Mouse (Mus musculus) lung, embryonic 14.5 days (tissue): Measurements from ENCODE around the gene Tmem184b. TPM values are rescaled to one million over a fixed set of nuclear protein-coding genes. Genes with fewer than 3 reads are reported as not detected.
A peak's percentile ranks its signal among the peaks of the same experiment; 100 is the strongest.

Experiments
- ATAC-seq: fragments of 200-750 bp; cut with Nextera tagmentation; 2 replicates; pipeline ENCODE4 v1.8.0; 2017; ENCODE audit warnings: mild to moderate bottlenecking, moderate TSS enrichment, moderate library complexity; ENCODE audit not compliant: insufficient read depth
- DNase-seq: peaks from one replicate; pipeline ENCODE4 v3.0.0-alpha.2; 2015
- H3K27ac ChIP-seq: fragments of 300-500 bp; sonication (generic); 2 replicates; pipeline ENCODE4 v1.5.1; 2014; ENCODE audit warnings: low read depth, mild to moderate bottlenecking, moderate library complexity
- H3K27me3 ChIP-seq: fragments of 300-500 bp; sonication (generic); 2 replicates; pipeline ENCODE4 v1.6.1; 2014; ENCODE audit warnings: low read length, control low read depth; ENCODE audit not compliant: insufficient read depth
- H3K36me3 ChIP-seq: fragments of 300-500 bp; sonication (generic); 2 replicates; pipeline ENCODE4 v1.6.1; 2014; ENCODE audit warnings: control low read depth; ENCODE audit not compliant: insufficient read depth
- H3K4me1 ChIP-seq: fragments of 300-500 bp; sonication (generic); 2 replicates; pipeline ENCODE4 v1.6.1; 2014; ENCODE audit warnings: antibody characterized with exemption, control low read depth; ENCODE audit not compliant: insufficient read depth
- H3K4me2 ChIP-seq: fragments of 300-500 bp; sonication (generic); 2 replicates; pipeline ENCODE4 v1.6.1; 2014; ENCODE audit warnings: mild to moderate bottlenecking
- H3K4me3 ChIP-seq: fragments of 300-500 bp; sonication (generic); 2 replicates; pipeline ENCODE4 v1.5.1; 2014; ENCODE audit warnings: low read depth, low read length
- H3K9ac ChIP-seq: fragments of 300-500 bp; sonication (generic); 2 replicates; pipeline ENCODE4 v1.6.1; 2014
- H3K9me3 ChIP-seq: fragments of 300-500 bp; sonication (generic); 2 replicates; pipeline ENCODE4 v1.6.1; 2016; ENCODE audit warnings: low read depth, low read length, control low read depth
- CTCF ChIP-seq: IDR thresholded peaks from 2 replicates; pipeline ENCODE4 v1.5.1; 2016; ENCODE audit warnings: antibody characterized with exemption, low read depth
- WGBS: fragments of 180-500 bp; shearing (Covaris S2); extraction: QIAGEN DNeasy Blood & Tissue Kit; methylation state at CpG from one replicate; pipeline ENCODE4 v1.1.7; 2014; 5-methylcytosine and 5-hydroxymethylcytosine counted together
- polyA plus RNA-seq: library from polyadenylated mRNA; unstranded; fragments of >200 nt; fragmentation: Nextera tagmentation; extraction: Ambion mirVana; gene quantifications from 2 replicates; pipeline ENCODE4 v1.2.1, GENCODE M21; 2014

Gene Tmem184b
- polyA plus RNA-seq, 1 experiment from 2014 or later, result 77.3 TPM

DNA sequence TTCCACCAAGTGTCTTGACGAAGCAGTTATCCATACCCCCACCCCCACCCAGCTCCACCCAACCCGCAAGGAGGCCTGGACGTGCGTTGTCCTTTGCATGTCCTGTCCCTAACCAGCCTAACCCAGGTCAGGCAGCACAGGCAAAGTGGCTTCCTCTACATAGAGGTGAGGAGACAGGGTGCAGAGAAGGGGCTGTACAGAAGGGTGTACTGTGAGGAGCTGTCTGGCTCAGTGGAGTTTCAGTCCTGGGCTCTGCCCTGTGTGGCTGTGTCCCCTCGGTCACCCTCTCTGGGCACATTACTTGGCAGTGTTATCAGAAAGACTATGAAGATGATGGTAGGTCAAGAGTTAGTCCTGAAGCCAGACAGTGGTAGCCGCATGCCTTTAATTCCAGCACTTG is 50.9 kb downstream of the Tmem184b start:
- no peak for DNase-seq
- TF ChIP-seq CTCF, result no peak
- no peaks in the 10 kb centered on the region for H3K9me3 ChIP-seq
- no peak for ATAC-seq
- no peak overlapping the region for H3K9ac ChIP-seq
- H3K27me3 ChIP-seq, result no peaks in the 10 kb centered on the region
- 72% methylated on average over 6 of the region's 6 CpGs for WGBS
- H3K4me3 ChIP-seq, result no peak overlapping the region
- no peak overlapping the region for H3K4me2 ChIP-seq
- H3K36me3 ChIP-seq, result no peaks in the 10 kb centered on the region
- H3K27ac ChIP-seq, result no peak overlapping the region
- peaks cover 24% of the 10 kb centered on the region for H3K4me1 ChIP-seq

DNA sequence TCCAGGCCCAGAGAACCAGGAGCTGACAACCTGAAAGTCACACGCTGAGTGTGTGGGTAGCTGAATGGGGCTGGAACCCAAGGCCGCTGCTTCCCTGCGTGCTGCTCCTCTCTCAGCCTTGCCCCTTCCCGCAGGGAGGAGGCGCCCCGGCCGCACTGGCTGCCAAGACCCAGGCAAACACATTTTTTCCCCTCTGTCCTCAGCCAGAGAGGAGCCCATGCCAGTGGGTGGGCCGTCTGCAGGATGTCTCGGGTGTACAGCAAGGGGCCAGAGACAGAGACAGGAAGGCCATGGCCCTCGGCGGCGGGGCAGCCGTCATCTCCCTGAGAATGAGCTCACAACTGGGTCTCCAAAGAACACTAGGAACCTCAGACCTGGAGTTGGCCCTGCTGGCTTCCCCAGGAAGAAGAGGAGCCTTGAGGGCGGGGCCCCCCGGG is 52.0 kb downstream of the Tmem184b start:
- Histone ChIP-seq H3K4me2 (peak overlapping the region; percentile 47), H3K27ac (peak overlapping the region; percentile 75; the same call in 1 of the 2 replicates), H3K4me3 (no peak overlapping the region), H3K4me1 (peaks cover 20% of the 10 kb centered on the region), H3K9me3 (no peaks in the 10 kb centered on the region), H3K9ac (peak overlapping the region; percentile 35; the same call in 1 of the 2 replicates), H3K36me3 (no peaks in the 10 kb centered on the region), H3K27me3 (no peaks in the 10 kb centered on the region)
- DNase-seq (peak; percentile 78), ATAC-seq (peak; percentile 19; the same call in 1 of the 2 replicates)
- whole genome bisulfite sequencing, result 12% methylated on average over 15 of the region's 15 CpGs
- peak; percentile 42; the same call in 1 of the 2 replicates for TF ChIP-seq CTCF

DNA sequence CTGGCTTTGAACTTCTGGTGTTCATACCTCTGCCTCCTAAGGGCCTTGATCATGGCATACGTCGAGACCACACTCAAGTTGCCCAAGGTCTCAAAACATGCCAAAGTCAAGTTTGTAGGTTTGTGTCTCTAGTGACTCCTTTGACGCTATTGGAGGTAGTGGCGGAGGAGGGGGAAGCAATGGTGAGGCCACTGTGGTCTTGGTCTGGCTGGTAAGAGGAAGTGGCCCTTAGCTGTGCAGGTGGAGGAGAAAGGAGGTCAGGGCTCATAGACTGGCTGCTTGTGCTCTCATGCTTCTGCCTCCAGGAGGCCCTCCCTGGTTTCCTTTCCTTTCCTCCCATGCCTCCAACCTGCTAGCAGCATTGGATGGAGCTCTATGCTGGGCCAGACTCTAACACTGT is 52.5 kb downstream of the Tmem184b start:
- H3K4me3 ChIP-seq, result no peak overlapping the region
- TF ChIP-seq CTCF, result no peak
- peaks cover 18% of the 10 kb centered on the region for H3K4me1 ChIP-seq
- H3K36me3 ChIP-seq, result no peaks in the 10 kb centered on the region
- H3K9me3 ChIP-seq, result no peaks in the 10 kb centered on the region
- no peaks in the 10 kb centered on the region for H3K27me3 ChIP-seq
- 91% methylated on average over 4 of the region's 4 CpGs for WGBS
- DNase-seq (no peak), ATAC-seq (no peak)
- H3K27ac ChIP-seq, result peak overlapping the region; percentile 75; the same call in 1 of the 2 replicates
- peak overlapping the region; percentile 47; the same call in 1 of the 2 replicates for H3K4me2 ChIP-seq
- H3K9ac ChIP-seq, result 0 out of 2 replicates have a peak overlapping the region, but pooled peaks have one; percentile 35

DNA sequence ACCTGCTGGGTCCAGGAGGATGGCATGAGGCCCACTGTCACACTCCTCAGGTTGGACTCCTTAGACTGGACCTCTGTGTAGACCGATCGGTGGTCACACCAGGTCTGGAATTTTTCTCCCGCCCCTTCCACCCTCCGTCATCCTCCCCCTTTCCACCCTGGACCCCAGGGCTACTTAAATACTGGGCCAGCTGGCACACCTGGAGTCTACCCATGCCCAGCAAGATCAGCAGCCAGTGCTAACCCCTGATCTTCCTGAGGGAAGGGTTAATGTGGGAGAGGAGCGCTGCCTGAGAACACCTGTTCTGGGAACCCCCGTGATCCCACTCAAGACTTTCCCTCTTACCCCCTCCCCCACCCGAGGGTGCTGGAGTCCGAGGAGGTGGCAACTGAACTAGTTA is 54.7 kb downstream of the Tmem184b start:
- H3K4me3 ChIP-seq, result peak overlapping the region; percentile 76
- H3K9me3 ChIP-seq, result no peaks in the 10 kb centered on the region
- no peaks in the 10 kb centered on the region for H3K36me3 ChIP-seq
- H3K4me1 ChIP-seq, result peaks cover 18% of the 10 kb centered on the region
- no peak for TF ChIP-seq CTCF
- no peak overlapping the region for H3K27ac ChIP-seq
- peak overlapping the region; percentile 84; the same call in 1 of the 2 replicates for H3K9ac ChIP-seq
- ATAC-seq, result no peak
- 42% methylated on average over 8 of the region's 8 CpGs for WGBS
- DNase-seq, result no peak
- peak overlapping the region; percentile 92 for H3K4me2 ChIP-seq
- H3K27me3 ChIP-seq, result no peaks in the 10 kb centered on the region

DNA sequence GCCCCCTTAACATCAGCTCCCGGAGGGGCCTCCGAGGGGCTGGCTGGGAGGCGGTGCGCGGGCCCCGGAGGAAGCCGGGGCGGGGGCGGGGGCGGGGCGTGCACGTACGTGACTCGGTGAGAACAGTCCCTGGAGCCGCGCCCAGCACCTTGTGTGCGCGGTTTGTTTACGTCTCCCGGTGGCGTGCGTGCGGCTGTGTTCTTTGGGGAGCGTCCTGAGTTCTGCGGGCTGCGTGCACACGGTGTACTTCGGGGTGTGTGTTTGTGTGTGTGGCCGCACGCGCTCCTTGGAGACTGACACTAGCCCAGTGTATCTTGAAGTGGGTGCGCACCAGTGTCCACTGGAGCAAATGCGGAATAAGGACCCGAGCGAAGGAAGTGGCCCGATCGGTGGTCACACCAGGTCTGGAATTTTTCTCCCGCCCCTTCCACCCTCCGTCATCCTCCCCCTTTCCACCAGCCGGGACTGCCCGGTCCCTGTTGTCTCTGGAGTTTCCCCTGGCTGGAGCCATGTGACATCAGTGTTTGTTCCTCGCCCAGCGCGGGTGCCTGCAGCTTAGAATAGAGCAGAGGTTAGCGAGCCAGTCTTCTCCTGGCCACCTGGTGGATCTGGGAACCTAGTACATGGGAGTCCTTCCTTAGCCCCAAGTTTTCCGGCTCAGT is 55.4 kb downstream of the Tmem184b start:
- H3K27ac ChIP-seq, result peak overlapping the region; percentile 98
- no peaks in the 10 kb centered on the region for H3K36me3 ChIP-seq
- peak overlapping the region; percentile 84 for H3K9ac ChIP-seq
- H3K4me2 ChIP-seq, result peak overlapping the region; percentile 92
- DNase-seq, result peak; percentile 85
- H3K27me3 ChIP-seq, result no peaks in the 10 kb centered on the region
- peaks cover 18% of the 10 kb centered on the region for H3K4me1 ChIP-seq
- H3K9me3 ChIP-seq, result no peaks in the 10 kb centered on the region
- under 1% methylated on average over 43 of the region's 46 CpGs for WGBS
- peak; percentile 75 for ATAC-seq
- no peak; the same call in 1 of the 2 replicates for TF ChIP-seq CTCF
- H3K4me3 ChIP-seq, result peak overlapping the region; percentile 76

DNA sequence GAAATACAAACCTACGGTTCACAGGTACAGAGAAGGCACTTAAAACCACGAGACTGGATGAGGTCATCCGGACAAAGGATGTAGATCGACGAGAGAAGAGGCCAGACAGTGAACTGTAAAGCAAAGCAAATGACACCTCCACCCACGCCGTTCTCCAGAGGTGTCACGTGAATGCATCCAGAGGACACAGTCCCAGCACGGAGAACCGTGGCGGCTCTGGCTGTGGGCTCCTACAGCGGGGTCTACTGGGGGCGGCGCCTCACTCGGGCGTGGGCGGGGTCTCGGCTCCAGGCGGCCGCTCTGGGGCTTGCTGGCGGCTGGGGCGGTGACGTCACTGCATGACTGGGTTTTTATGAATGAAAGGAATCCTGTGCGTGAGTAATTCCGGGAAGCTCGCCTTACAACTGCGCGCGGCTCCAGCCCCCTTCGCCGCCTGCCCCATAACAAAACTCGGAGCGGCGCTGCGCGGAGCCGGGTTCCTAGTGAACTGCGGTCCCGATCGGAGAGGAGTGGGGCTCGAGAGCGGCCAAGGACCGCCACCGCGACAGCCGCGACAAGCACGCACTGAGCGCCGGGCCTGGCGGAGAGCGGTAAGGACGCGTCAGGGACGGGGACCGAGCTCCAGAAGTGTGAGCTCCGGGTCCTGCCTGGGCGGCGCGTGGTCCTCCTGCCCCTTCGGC is 56.1 kb downstream of the Tmem184b start:
- Histone ChIP-seq H3K4me1 (peaks cover 18% of the 10 kb centered on the region), H3K36me3 (no peaks in the 10 kb centered on the region), H3K27ac (peak overlapping the region; percentile 98), H3K27me3 (no peaks in the 10 kb centered on the region), H3K9ac (peak overlapping the region; percentile 84), H3K4me3 (peak overlapping the region; percentile 76), H3K9me3 (no peaks in the 10 kb centered on the region), H3K4me2 (peak overlapping the region; percentile 92)
- under 1% methylated on average over 61 of the region's 61 CpGs for WGBS
- ATAC-seq (peak; percentile 84), DNase-seq (peak; percentile 99)
- no peak for TF ChIP-seq CTCF
